Mouse (Mus musculus) G1E (cell line): ENCODE results near the gene Cryzl2. TPM values are rescaled to one million over a fixed set of nuclear protein-coding genes. Genes with fewer than 3 reads are reported as not detected.
A peak's percentile ranks its signal among the peaks of the same experiment; 100 is the strongest.

Experiments
- ATAC-seq: 2 replicates; pipeline ENCODE4 v1.8.0; 2016; ENCODE audit warnings: mild to moderate bottlenecking; ENCODE audit not compliant: insufficient number of reproducible peaks, poor library complexity, low FRiP score, severe bottlenecking; ENCODE audit errors: extremely low read depth
- DNase-seq: peaks from one replicate; pipeline ENCODE4 v3.0.0; 2012; ENCODE audit warnings: low spot score
- H3K27me3 ChIP-seq: 2 replicates; pipeline ENCODE4 v1.6.1; 2012; ENCODE audit warnings: mild to moderate bottlenecking, low read length, inconsistent platforms; ENCODE audit not compliant: insufficient read depth
- H3K36me3 ChIP-seq: replicated peaks from 2 replicates; pipeline ENCODE3; 2012; ENCODE audit warnings: mild to moderate bottlenecking, inconsistent platforms
- H3K4me1 ChIP-seq: 2 replicates; pipeline ENCODE4 v1.6.1; 2012; ENCODE audit warnings: low read depth, low read length, inconsistent platforms, mixed read lengths; ENCODE audit not compliant: insufficient read depth
- H3K4me3 ChIP-seq: 2 replicates; pipeline ENCODE4 v1.5.1; 2012; ENCODE audit warnings: low read depth, mild to moderate bottlenecking, inconsistent platforms, low read length, moderate library complexity, mixed read lengths
- H3K9me3 ChIP-seq: replicated peaks from 2 replicates; pipeline ENCODE4 v1.6.1; 2012; ENCODE audit warnings: inconsistent platforms
- CTCF ChIP-seq: IDR thresholded peaks from 2 replicates; pipeline ENCODE4 v1.5.1; 2012; ENCODE audit warnings: low read depth, low read length, inconsistent platforms, mixed read lengths
- GATA1 ChIP-seq: IDR thresholded peaks from 2 replicates; pipeline ENCODE4 v1.6.1; 2012; ENCODE audit warnings: borderline replicate concordance, low read length, inconsistent platforms, mixed read lengths
- GATA2 ChIP-seq: IDR thresholded peaks from 2 replicates; pipeline ENCODE4 v1.6.1; 2012; ENCODE audit warnings: low read depth, low read length, inconsistent platforms, borderline replicate concordance
- POLR2AphosphoS5 ChIP-seq: IDR thresholded peaks from 2 replicates; pipeline ENCODE4 v1.6.1; 2012; ENCODE audit warnings: low read depth, low read length, inconsistent platforms; ENCODE audit not compliant: insufficient replicate concordance
- TAL1 ChIP-seq: conservative IDR thresholded peaks from 2 replicates; pipeline ENCODE4 v1.6.1; 2012; ENCODE audit warnings: low read depth, low read length, inconsistent platforms, mixed read lengths
- polyA plus RNA-seq: library from polyadenylated mRNA; stranded (reverse); fragments of >175 nt; gene quantifications from 2 replicates; pipeline ENCODE4 v1.2.3, GENCODE M21; 2012
- total RNA-seq, 2 experiments: library from RNA; stranded (forward) in 1 of 2; stranded (reverse) in 1 of 2; fragments of 200-1000 nt in 1 of 2; fragments of >200 nt in 1 of 2; fragmentation: Nextera tagmentation in 1 of 2; gene quantifications; 2 replicates each; pipeline ENCODE4 v1.2.3; 2014 to 2017

Cryzl2 gene
- total and polyA plus RNA-seq, 3 experiments, result 0.44 TPM; not detected in 2

DNA sequence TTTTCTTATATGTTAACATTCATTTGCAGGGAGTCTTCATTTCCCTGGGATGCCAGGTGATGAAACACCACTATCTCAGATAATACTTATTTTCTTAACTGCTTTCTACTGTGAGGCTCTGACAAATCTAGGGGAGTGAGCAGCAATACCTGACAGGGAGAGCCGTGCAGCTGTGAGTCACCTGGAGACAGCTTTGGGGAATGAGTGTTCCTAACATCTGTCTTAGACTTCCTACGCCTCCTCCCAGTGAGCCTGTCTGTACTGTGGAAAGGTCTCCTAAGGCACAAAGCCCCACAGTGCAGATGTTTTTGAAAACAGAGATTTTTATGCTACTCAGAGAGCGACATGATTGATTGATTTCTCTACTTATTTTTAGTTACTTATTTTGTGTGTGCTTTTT lies 22.5 kb downstream of the Cryzl2 start:
- DNase-seq, result no peak
- no peak for ATAC-seq
- peaks cover 31% of the 10 kb centered on the region for H3K4me1 ChIP-seq
- no peaks in the 10 kb centered on the region for H3K27me3 ChIP-seq
- TF ChIP-seq POLR2AphosphoS5 (no peak), GATA2 (no peak), CTCF (no peak), GATA1 (no peak), TAL1 (no peak)
- H3K9me3 ChIP-seq, result peaks cover 6% of the 10 kb centered on the region
- H3K36me3 ChIP-seq, result no peaks in the 10 kb centered on the region
- H3K4me3 ChIP-seq, result no peak overlapping the region

DNA sequence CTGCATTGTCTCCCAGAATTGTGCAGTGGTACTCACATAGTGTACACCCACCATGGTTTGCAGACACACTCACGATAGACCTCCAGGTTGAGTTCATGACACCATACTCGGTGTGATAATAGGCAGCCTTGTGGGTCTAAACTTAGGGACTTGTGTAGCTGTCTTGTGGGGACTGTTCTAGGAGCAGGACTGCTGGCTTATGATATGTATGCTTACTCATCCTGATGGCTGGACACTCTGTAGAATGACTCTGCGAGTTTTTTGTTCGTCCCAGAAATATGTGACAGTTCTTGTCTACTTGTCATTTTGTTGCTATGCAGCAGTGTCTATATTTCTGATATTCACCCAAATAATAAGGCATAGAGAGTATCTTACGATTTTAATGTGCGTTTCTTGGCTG lies 23.3 kb downstream of the Cryzl2 start:
- H3K27me3 ChIP-seq, result no peaks in the 10 kb centered on the region
- H3K36me3 ChIP-seq, result no peaks in the 10 kb centered on the region
- TF ChIP-seq GATA1 (no peak), GATA2 (no peak), TAL1 (no peak)
- ATAC-seq, result peak; percentile 69
- H3K4me3 ChIP-seq, result no peak overlapping the region; the same call in 1 of the 2 replicates
- no peak for DNase-seq
- peaks cover 34% of the 10 kb centered on the region for H3K4me1 ChIP-seq
- peaks cover 8% of the 10 kb centered on the region for H3K9me3 ChIP-seq

DNA sequence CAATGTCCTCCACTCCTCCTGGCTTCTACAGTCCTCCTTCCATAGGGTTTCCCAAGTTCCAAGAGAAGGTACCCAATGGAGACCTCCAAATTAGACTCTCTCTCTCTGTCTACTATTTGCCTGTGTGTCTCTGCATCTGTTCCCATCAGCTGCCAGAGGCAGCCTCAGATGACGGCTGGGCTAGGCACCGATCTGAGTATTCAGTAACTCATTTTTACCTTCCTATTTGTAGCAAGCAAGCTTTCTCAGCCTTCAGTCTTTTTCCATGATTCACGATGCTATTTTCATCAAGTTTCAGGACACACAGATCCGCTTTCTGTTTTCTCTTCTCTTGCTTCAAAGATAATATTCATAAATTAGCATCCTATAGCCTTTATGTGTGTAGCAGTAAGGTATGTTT lies 25.8 kb downstream of the Cryzl2 start:
- ATAC-seq (no peak), DNase-seq (no peak)
- Histone ChIP-seq H3K27me3 (no peaks in the 10 kb centered on the region), H3K4me3 (no peak overlapping the region), H3K36me3 (no peaks in the 10 kb centered on the region), H3K9me3 (0 out of 2 replicates have a peak, but pooled peaks cover 4% of the 10 kb centered on the region), H3K4me1 (peaks cover 34% of the 10 kb centered on the region)
- TF ChIP-seq GATA2 (no peak), TAL1 (no peak), POLR2AphosphoS5 (no peak)

DNA sequence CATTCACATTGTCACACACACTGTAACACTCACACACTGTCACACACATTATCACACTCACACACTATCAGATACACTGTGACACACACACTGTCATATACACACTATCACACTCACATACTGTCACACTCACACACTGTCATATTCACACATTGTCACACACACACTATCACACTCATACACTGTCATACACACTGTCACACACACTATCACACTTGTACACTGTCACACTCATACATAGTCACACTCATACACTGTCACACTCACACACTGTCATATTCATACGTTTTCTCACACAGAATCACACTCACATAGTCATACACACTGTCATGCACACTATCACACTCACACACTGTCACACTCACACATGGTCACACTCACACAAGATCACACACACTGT lies 42.3 kb downstream of the Cryzl2 start:
- H3K36me3 ChIP-seq, result no peaks in the 10 kb centered on the region

DNA sequence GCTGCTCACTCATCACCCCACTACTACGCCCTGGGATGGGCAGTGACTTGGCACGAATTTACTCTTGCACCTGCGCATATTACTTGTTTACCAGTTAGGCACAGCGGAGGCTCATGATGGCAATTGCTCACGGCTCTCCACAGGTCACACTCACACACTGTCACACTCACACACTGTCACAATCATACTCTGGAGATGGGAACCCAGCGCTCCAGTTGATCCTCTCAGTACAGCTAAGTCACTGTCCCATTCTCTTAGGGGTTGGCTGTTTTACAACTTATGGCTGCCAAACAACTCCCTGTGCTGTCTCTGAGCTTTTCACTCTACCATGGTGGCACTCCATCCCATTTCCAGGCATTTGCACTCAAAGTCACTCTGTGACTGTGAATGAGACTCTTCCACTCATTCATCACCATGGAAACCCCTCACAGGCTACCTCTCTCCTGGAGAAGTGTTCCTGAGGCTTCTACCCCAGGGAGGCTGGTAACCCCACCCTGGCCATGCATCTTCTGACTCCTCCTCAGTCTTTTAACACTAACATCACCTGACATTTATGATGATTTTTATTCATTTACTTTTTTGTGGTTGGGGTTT lies 43.1 kb downstream of the Cryzl2 start:
- Histone ChIP-seq H3K4me1 (no peaks in the 10 kb centered on the region; the same call in none of the 2 replicates), H3K9me3 (peaks cover 25% of the 10 kb centered on the region), H3K4me3 (no peak overlapping the region), H3K27me3 (no peaks in the 10 kb centered on the region), H3K36me3 (no peaks in the 10 kb centered on the region)
- ATAC-seq (no peak), DNase-seq (no peak)
- TF ChIP-seq TAL1, result no peak
- no peak for TF ChIP-seq GATA2
- no peak for TF ChIP-seq GATA1
- TF ChIP-seq POLR2AphosphoS5, result no peak
- no peak for TF ChIP-seq CTCF

More for the DNA sequence above, 42.3 kb downstream of the Cryzl2 start:
- no peaks in the 10 kb centered on the region for H3K27me3 ChIP-seq
- TF ChIP-seq POLR2AphosphoS5 (no peak), CTCF (no peak), TAL1 (no peak), GATA2 (no peak), GATA1 (no peak)
- peaks cover 29% of the 10 kb centered on the region for H3K9me3 ChIP-seq
- no peak for DNase-seq
- no peaks in the 10 kb centered on the region; the same call in none of the 2 replicates for H3K4me1 ChIP-seq
- peak overlapping the region; percentile 1; the same call in 1 of the 2 replicates for H3K4me3 ChIP-seq
- no peak; the same call in 1 of the 2 replicates for ATAC-seq

DNA sequence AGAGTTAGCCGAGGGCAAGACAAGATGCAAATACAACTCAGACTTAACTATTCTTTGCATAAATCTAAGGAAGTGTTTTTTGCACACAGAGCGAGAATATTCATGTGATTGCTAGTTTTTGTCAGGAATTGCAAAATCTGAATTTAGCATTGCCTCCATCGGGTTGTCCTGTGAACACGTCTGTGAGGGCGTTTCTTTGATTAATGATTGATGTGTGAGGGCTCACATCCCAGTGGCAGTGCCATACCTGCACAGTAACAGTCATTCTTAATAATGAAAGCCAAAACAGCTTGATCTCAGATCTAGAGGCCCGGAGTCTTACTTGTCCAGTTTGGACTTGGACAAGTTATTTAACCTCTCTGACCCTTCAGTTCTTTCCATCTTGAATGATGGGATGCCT lies 44.7 kb downstream of the Cryzl2 start:
- Histone ChIP-seq H3K9me3 (peaks cover 21% of the 10 kb centered on the region), H3K36me3 (no peaks in the 10 kb centered on the region), H3K4me3 (no peak overlapping the region), H3K4me1 (peaks cover 6% of the 10 kb centered on the region), H3K27me3 (no peaks in the 10 kb centered on the region)
- TF ChIP-seq GATA1, result no peak
- no peak for TF ChIP-seq CTCF
- TF ChIP-seq TAL1, result no peak
- no peak for TF ChIP-seq GATA2
- TF ChIP-seq POLR2AphosphoS5, result no peak
- DNase-seq (no peak), ATAC-seq (no peak)

DNA sequence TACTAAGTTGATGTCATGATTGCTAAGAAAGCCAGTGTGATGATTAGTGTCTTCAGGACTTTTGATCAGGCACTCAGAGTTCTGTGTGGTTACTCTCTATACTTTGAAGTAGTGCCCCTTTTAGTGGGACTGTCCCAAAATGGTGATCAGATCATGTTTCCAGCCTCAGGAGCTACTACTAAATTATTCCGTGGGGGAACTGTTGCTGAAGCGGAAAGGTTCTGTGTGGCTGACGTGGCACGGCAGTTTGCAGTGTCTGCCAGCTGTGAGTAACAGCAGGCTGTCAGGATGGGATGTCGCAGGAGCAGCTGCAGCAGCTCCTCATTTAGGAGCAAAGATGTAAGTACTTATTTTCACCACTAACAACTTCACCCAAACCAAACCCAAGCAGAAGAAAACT lies 48.1 kb downstream of the Cryzl2 start, which contains the start of gene Sec16b:
Sec16b (plus strand) TSS at position 207 of the 400 bp plus-strand sequence.
- no peak for DNase-seq
- Histone ChIP-seq H3K27me3 (no peaks in the 10 kb centered on the region), H3K36me3 (no peaks in the 10 kb centered on the region), H3K4me3 (no peak within 1 kb of the TSS), H3K9me3 (0 out of 2 replicates have a peak, but pooled peaks cover 7% of the 10 kb centered on the region), H3K4me1 (peaks cover 20% of the 10 kb centered on the region)
- no peak for TF ChIP-seq GATA2
- TF ChIP-seq POLR2AphosphoS5, result no peak
- no peak for TF ChIP-seq TAL1
- TF ChIP-seq CTCF, result no peak
- TF ChIP-seq GATA1, result no peak
- no peak for ATAC-seq
